Comparison of ENCODE assay signal across 14 mouse cellular contexts in the genomic region with DNA sequence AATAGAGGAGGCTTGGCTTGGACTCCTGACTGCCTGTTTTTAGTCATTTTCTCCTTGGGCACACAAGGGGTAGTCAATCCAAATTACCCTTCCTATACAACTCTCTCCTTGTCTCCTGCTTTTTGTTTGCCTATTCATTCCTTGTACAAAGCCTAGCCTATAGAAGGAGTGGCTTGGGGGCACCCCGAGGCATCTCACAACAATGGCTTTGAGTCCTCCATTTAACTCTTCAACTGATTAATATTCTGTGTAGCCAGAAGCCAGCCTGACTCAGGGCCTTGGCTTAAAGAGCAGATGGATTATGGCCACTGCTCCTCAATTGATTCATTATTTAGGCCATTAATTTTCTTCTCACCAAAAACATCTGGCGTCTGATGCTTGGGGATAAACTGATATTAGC.
DNase-seq lines count a peak whose midpoint lies in the region; ATAC-seq lines count a peak whose summit lies in the region.
"Had no signal": no experiment of that assay in that cellular context is flagged by ENCODE, and none has a peak within 500 bp of the region (broad histone marks: within the 10 kb centered on the region; RNA-seq: fewer than 3 reads in every experiment).

No protein-coding gene starts in this region.

- peak; percentile 59 for DNase-seq in neural tube, embryonic 11.5 days (ENCODE audit: low spot score)
- DNase-seq in neural tube, embryonic 10.5 days (ENCODE audit: extremely low spot score, low spot score): no peak
- peak; percentile 5 for DNase-seq in forebrain, embryonic 14.5 days (ENCODE audit: low spot score)
- peak; percentile 0 for DNase-seq in retina, postnatal 1 day
- DNase-seq in thymus, postnatal 36 days: no peak
- DNase-seq in urinary bladder, postnatal 25 days (ENCODE audit: low spot score): no peak
- DNase-seq: cerebellum, postnatal 14 days; kidney, postnatal 4 days; thymus, postnatal 14 days had no signal

- H3K4me1 ChIP-seq in neural tube, embryonic 11.5 days (ENCODE audit: control insufficient read depth, insufficient read depth, low read length): no peaks in the 10 kb centered on the region
- no peaks in the 10 kb centered on the region for H3K4me1 ChIP-seq in forebrain, embryonic 14.5 days (ENCODE audit: control insufficient read depth, insufficient read depth, low read length)
- H3K4me1 ChIP-seq in midbrain, embryonic 12.5 days: 0 out of 2 replicates have a peak, but pooled peaks cover 5% of the 10 kb centered on the region
- H3K4me1 ChIP-seq: embryonic facial prominence, embryonic 13.5 days; heart, embryonic 12.5 days; intestine, embryonic 15.5 days had no signal

- peak; percentile 93 for ATAC-seq in neural tube, embryonic 11.5 days (ENCODE audit: insufficient read depth, low FRiP score, low TSS enrichment)
- peak; percentile 46; the same call in 1 of the 2 replicates for ATAC-seq in forebrain, embryonic 14.5 days
- peak; percentile 92 for ATAC-seq in midbrain, embryonic 12.5 days (ENCODE audit: low FRiP score, low read depth)
- ATAC-seq: intestine, embryonic 15.5 days had no signal

- no peaks in the 10 kb centered on the region for H3K36me3 ChIP-seq in neural tube, embryonic 11.5 days (ENCODE audit: control insufficient read depth, insufficient read depth, low read length)
- no peaks in the 10 kb centered on the region for H3K36me3 ChIP-seq in forebrain, embryonic 14.5 days (ENCODE audit: control insufficient read depth, insufficient read depth, low read length)
- H3K36me3 ChIP-seq in midbrain, embryonic 12.5 days: no peaks in the 10 kb centered on the region
- H3K36me3 ChIP-seq: embryonic facial prominence, embryonic 13.5 days; heart, embryonic 12.5 days; intestine, embryonic 15.5 days had no signal

- H3K4me3 ChIP-seq in neural tube, embryonic 11.5 days (ENCODE audit: low read depth, low read length): no peak overlapping the region
- no peak overlapping the region for H3K4me3 ChIP-seq in forebrain, embryonic 14.5 days (ENCODE audit: low read depth, low read length)
- H3K4me3 ChIP-seq in midbrain, embryonic 12.5 days: no peak overlapping the region
- H3K4me3 ChIP-seq: embryonic facial prominence, embryonic 13.5 days; heart, embryonic 12.5 days; intestine, embryonic 15.5 days had no signal

- WGBS in neural tube, embryonic 11.5 days: 38% methylated on average over 2 of the region's 2 CpGs
- 18% methylated on average over 2 of the region's 2 CpGs for WGBS in forebrain, embryonic 14.5 days
- 37% methylated on average over 2 of the region's 2 CpGs for WGBS in midbrain, embryonic 12.5 days

- no peak overlapping the region for H3K27ac ChIP-seq in neural tube, embryonic 11.5 days (ENCODE audit: low read depth, low read length)
- H3K27ac ChIP-seq in forebrain, embryonic 14.5 days (ENCODE audit: low read depth, low read length): no peak overlapping the region
- peak overlapping the region; percentile 8; the same call in 1 of the 2 replicates for H3K27ac ChIP-seq in midbrain, embryonic 12.5 days (replicated peaks)
- H3K27ac ChIP-seq: embryonic facial prominence, embryonic 13.5 days; intestine, embryonic 15.5 days; stomach, postnatal 0 days had no signal

- H3K9ac ChIP-seq in neural tube, embryonic 11.5 days (ENCODE audit: low read length): no peak overlapping the region
- H3K9ac ChIP-seq in forebrain, embryonic 14.5 days (ENCODE audit: low read length): no peak overlapping the region
- H3K9ac ChIP-seq in midbrain, embryonic 12.5 days (replicated peaks): no peak overlapping the region
- H3K9ac ChIP-seq: embryonic facial prominence, embryonic 13.5 days; heart, embryonic 12.5 days; intestine, embryonic 15.5 days had no signal

- H3K9me3 ChIP-seq in neural tube, embryonic 11.5 days (ENCODE audit: control insufficient read depth, low read length): no peaks in the 10 kb centered on the region
- H3K9me3 ChIP-seq in forebrain, embryonic 14.5 days (replicated peaks; ENCODE audit: control insufficient read depth, low read length): no peaks in the 10 kb centered on the region
- no peaks in the 10 kb centered on the region for H3K9me3 ChIP-seq in midbrain, embryonic 12.5 days
- H3K9me3 ChIP-seq: embryonic facial prominence, embryonic 13.5 days; heart, embryonic 12.5 days; intestine, embryonic 15.5 days had no signal

- no peaks in the 10 kb centered on the region for H3K27me3 ChIP-seq in neural tube, embryonic 11.5 days (ENCODE audit: control insufficient read depth, insufficient read depth, low read length)
- H3K27me3 ChIP-seq in forebrain, embryonic 14.5 days (replicated peaks; ENCODE audit: control insufficient read depth, insufficient read depth, low read length): no peaks in the 10 kb centered on the region
- H3K27me3 ChIP-seq in midbrain, embryonic 12.5 days: no peaks in the 10 kb centered on the region
- H3K27me3 ChIP-seq: embryonic facial prominence, embryonic 13.5 days; heart, embryonic 12.5 days; intestine, embryonic 15.5 days had no signal

- no peak overlapping the region for H3K4me2 ChIP-seq in neural tube, embryonic 11.5 days (ENCODE audit: low read depth)
- no peak overlapping the region for H3K4me2 ChIP-seq in forebrain, embryonic 14.5 days (ENCODE audit: low read length)
- no peak overlapping the region for H3K4me2 ChIP-seq in midbrain, embryonic 12.5 days (replicated peaks)
- H3K4me2 ChIP-seq: embryonic facial prominence, embryonic 13.5 days; heart, embryonic 12.5 days; intestine, embryonic 15.5 days had no signal

Comparison
In these comparisons a context has a peak if more than half of its experiments do, and no peak if none do; other contexts are left out.
1. DNase-seq: peak in neural tube, embryonic 11.5 days (single experiment), forebrain, embryonic 14.5 days (single experiment) and retina, postnatal 1 day (single experiment); none in neural tube, embryonic 10.5 days (single experiment), thymus, postnatal 36 days (0 of 2) and urinary bladder, postnatal 25 days (single experiment).
2. Peak in every context shown above with its lines, with median percentiles within 50 percentile points of each other: ATAC-seq.